Mouse (Mus musculus) forebrain, embryonic 10.5 days (tissue): Measurements from ENCODE around the gene Tub. TPM values are rescaled to one million over a fixed set of nuclear protein-coding genes. Genes with fewer than 3 reads are reported as not detected.

Experiments used
- DNase-seq: peaks from one replicate; pipeline ENCODE4 v3.0.0-alpha.2; 2017; ENCODE audit warnings: low spot score; ENCODE audit errors: extremely low spot score
- H3K27ac ChIP-seq: fragments of 300-500 bp; sonication (generic); 2 replicates; pipeline ENCODE4 v1.5.1; 2016; ENCODE audit warnings: mild to moderate bottlenecking
- H3K27me3 ChIP-seq: fragments of 300-500 bp; sonication (generic); 2 replicates; pipeline ENCODE4 v1.6.1; 2016; ENCODE audit warnings: mild to moderate bottlenecking; ENCODE audit not compliant: poor library complexity, severe bottlenecking
- H3K36me3 ChIP-seq: fragments of 300-500 bp; sonication (generic); replicated peaks from 2 replicates; pipeline ENCODE4 v1.6.1; 2016; ENCODE audit warnings: mild to moderate bottlenecking, moderate library complexity
- H3K4me1 ChIP-seq: fragments of 300-500 bp; sonication (generic); 2 replicates; pipeline ENCODE4 v1.6.1; 2016
- H3K4me3 ChIP-seq: fragments of 300-500 bp; sonication (generic); 2 replicates; pipeline ENCODE4 v1.5.1; 2016; ENCODE audit warnings: mild to moderate bottlenecking, moderate library complexity
- H3K9me3 ChIP-seq: fragments of 300-500 bp; sonication (generic); 2 replicates; pipeline ENCODE4 v1.6.1; 2016; ENCODE audit warnings: mild to moderate bottlenecking, moderate library complexity
- WGBS: fragments of 180-500 bp; shearing (Covaris S2); methylation state at CpG from one replicate; pipeline ENCODE4 v1.1.7; 2016; 5-methylcytosine and 5-hydroxymethylcytosine counted together
- polyA plus RNA-seq: library from polyadenylated mRNA; unstranded; fragments of >200 nt; fragmentation: Nextera tagmentation; extraction: Ambion mirVana; gene quantifications from 2 replicates; pipeline ENCODE4 v1.2.1, GENCODE M21; 2016

Gene Tub
- polyA plus RNA-seq, 1 experiment from 2014 or later: 5.2 TPM

DNA sequence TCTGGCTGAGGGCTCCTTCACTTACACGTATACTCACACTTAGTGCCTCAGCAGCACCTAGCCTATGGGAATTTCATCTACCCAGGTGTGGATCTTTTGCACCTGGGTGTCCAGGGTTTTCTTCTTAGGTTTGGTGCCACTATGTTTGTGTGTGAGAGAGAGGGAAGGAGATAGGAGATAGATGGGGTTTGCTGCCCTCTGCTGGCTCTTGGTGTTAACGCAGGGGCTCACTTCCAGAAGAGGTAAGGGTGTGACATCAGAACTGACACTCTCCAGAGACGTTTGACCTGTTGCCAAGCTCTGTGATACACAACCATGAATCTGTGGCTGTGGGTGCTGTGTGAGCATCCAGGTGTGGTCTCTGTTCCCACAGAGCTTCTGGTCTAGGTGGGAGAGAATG lies 71.3 kb downstream of the Tub start:
- DNase-seq: peak; percentile 73
- 22% methylated on average over 3 of the region's 3 CpGs for WGBS
- Histone ChIP-seq H3K9me3 (no peaks in the 10 kb centered on the region), H3K36me3 (no peaks in the 10 kb centered on the region; the same call in 1 of the 2 replicates), H3K4me1 (peaks cover 5% of the 10 kb centered on the region), H3K27me3 (no peaks in the 10 kb centered on the region), H3K4me3 (no peak overlapping the region), H3K27ac (no peak overlapping the region)

DNA sequence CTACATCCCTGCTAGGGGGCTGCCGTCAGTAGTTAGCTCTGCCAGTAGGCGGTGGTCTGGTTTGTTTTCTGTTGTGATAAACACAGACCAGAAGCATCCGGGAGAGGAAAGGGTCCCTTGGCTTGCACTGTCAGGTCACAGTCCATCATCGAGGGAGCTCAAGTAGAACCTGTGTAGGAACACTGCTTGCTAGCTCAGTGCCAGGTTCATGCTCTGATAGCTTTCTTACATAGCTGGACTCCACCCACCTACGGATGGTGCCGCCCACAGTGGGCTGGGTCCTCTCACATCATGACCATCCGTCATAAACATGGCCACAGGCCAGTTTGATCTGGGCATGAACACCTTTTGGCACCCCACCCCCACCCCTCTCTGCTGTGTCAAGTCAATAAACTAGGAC lies 75.6 kb downstream of the Tub start:
- H3K27me3 ChIP-seq: no peaks in the 10 kb centered on the region
- H3K36me3 ChIP-seq: peaks cover 13% of the 10 kb centered on the region
- H3K4me1 ChIP-seq: no peaks in the 10 kb centered on the region
- DNase-seq: no peak
- H3K4me3 ChIP-seq: no peak overlapping the region
- WGBS: 92% methylated on average over 7 of the region's 7 CpGs
- no peak overlapping the region for H3K27ac ChIP-seq
- H3K9me3 ChIP-seq: no peaks in the 10 kb centered on the region

DNA sequence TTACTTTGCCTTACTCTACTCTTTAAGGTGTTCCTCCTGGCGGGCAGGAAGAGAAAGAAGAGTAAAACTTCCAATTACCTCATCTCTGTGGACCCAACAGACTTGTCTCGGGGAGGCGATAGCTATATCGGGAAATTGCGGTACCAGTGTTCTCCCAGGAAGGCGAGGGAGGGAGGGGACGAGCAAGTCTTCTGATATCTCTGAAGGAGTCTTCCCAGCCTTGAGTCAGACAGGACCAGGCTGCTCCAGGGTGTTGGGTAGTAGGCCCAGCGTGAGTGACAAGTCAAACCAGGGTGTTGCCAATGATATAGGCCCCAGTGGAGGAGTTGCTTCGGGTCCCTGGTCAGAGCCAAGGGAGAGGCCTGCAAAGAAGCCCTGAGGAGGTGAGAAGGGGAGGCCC lies 76.8 kb downstream of the Tub start:
- Histone ChIP-seq H3K4me1 (no peaks in the 10 kb centered on the region), H3K4me3 (no peak overlapping the region), H3K9me3 (no peaks in the 10 kb centered on the region), H3K27ac (no peak overlapping the region), H3K27me3 (no peaks in the 10 kb centered on the region), H3K36me3 (peaks cover 13% of the 10 kb centered on the region)
- no peak for DNase-seq
- WGBS: 87% methylated on average over 9 of the region's 9 CpGs

DNA sequence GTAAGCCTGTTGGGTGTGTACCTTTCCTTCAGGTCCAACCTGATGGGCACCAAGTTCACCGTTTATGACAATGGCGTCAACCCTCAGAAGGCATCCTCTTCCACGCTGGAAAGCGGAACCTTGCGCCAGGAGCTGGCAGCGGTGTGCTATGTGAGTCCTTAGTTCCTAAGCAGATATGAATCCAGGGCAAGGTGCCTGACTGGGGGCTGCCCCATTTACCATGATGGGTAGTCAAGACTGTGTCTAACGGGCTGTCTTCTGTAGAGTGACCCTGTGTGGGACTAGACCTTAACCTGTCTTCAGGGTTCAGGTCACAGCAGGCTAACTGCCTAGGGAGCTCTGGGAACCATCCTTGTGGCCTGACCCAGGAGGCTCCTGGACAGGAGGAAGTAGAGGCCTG lies 77.6 kb downstream of the Tub start:
- H3K27ac ChIP-seq: no peak overlapping the region
- H3K36me3 ChIP-seq: peaks cover 13% of the 10 kb centered on the region
- H3K4me1 ChIP-seq: no peaks in the 10 kb centered on the region
- no peak for DNase-seq
- no peaks in the 10 kb centered on the region for H3K9me3 ChIP-seq
- WGBS: 95% methylated on average over 7 of the region's 7 CpGs
- H3K4me3 ChIP-seq: no peak overlapping the region
- no peaks in the 10 kb centered on the region for H3K27me3 ChIP-seq

DNA sequence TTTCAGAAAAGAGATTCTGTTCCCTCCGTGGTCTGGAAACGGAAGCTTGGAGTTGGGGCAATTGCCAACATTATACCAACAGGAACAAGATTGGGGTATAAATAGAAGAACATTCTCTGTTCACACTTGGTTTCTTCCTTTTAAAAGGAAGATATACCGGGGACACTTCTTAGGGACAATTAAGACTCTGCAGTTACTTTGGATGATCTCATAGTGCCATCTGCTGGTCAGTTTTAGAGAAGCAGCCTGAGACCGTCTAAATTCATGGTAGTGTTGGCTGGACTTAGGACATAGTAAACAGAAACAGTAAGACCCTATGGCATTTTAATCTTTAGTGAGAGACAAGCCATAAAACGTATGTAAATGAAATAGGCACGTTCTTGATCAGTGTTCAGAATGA lies 78.1 kb downstream of the Tub start:
- Histone ChIP-seq H3K4me3 (no peak overlapping the region), H3K27ac (no peak overlapping the region), H3K36me3 (peaks cover 13% of the 10 kb centered on the region), H3K9me3 (no peaks in the 10 kb centered on the region), H3K27me3 (no peaks in the 10 kb centered on the region), H3K4me1 (no peaks in the 10 kb centered on the region)
- WGBS: 34% methylated on average over 6 of the region's 6 CpGs
- DNase-seq: peak; percentile 50

DNA sequence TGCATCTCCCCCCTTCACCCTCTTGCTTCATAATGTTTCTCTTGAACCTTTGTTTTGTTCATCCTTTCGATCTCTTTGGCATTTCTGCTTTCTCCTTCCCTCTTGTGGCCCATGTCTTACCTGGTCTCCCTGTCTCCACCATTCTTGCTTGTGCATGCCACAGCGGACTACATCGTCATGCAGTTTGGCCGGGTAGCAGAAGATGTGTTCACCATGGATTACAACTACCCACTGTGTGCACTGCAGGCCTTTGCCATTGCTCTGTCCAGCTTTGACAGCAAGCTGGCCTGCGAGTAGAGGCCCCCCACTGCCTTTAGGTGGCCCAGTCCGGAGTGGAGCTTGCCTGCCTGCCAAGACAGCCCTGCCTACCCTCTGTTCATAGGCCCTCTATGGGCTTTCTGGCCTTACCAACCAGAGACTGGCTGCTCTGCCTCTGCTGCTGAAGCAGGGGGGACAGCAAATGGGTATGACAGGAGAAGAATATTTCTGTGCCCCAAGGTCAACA lies 79.9 kb downstream of the Tub start:
- Histone ChIP-seq H3K36me3 (peaks cover 18% of the 10 kb centered on the region), H3K27ac (no peak overlapping the region), H3K4me1 (no peaks in the 10 kb centered on the region), H3K4me3 (no peak overlapping the region), H3K9me3 (no peaks in the 10 kb centered on the region), H3K27me3 (no peaks in the 10 kb centered on the region)
- DNase-seq: no peak
- 91% methylated on average over 6 of the region's 6 CpGs for WGBS

DNA sequence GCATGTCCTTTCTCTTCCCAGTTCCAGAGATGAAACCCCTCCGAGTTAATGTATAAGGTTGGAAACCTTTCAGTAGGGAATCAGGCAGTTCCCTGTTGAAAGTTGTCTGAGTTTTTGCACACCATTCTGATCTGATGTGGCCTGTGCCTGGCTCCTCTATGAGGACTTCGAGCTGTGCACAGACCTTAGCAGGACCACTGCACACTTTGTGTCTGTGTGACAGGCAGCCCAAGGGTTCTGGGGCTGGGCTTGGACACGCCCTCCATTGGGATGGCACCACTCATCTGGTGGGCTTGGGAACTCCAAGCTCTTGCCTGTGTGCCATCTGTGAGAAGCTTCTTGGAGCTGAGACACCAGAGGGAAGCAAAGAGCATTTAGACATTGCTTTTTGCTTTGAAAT lies 81.2 kb downstream of the Tub start:
- no peaks in the 10 kb centered on the region for H3K4me1 ChIP-seq
- no peak for DNase-seq
- H3K36me3 ChIP-seq: peaks cover 18% of the 10 kb centered on the region
- no peaks in the 10 kb centered on the region for H3K9me3 ChIP-seq
- WGBS: 88% methylated on average over 3 of the region's 3 CpGs
- no peak overlapping the region for H3K4me3 ChIP-seq
- no peaks in the 10 kb centered on the region for H3K27me3 ChIP-seq
- no peak overlapping the region for H3K27ac ChIP-seq

DNA sequence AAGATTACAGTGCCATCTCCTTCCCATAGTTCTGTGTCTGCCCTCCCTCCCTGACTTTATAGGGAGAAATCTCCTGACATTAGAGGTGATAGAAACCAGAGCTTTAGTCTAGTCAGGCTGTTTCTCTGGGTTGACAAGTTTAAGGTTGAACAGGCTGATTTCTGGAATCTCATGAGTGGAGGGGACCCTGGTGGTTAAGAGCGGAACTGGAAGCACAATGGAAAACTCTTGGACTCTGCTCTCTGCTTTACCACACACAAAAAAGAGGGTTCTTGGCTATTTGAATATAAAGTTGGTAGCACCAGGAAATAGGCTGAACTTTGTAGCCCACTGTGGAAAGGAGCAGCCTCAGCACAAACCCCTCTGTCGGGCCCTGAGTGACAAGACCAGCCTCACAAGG lies 81.9 kb downstream of the Tub start:
- Histone ChIP-seq H3K9me3 (no peaks in the 10 kb centered on the region), H3K27me3 (no peaks in the 10 kb centered on the region), H3K36me3 (peaks cover 14% of the 10 kb centered on the region), H3K27ac (no peak overlapping the region), H3K4me3 (no peak overlapping the region), H3K4me1 (no peaks in the 10 kb centered on the region)
- no peak for DNase-seq
- WGBS: 83% methylated on average over 2 of the region's 2 CpGs

DNA sequence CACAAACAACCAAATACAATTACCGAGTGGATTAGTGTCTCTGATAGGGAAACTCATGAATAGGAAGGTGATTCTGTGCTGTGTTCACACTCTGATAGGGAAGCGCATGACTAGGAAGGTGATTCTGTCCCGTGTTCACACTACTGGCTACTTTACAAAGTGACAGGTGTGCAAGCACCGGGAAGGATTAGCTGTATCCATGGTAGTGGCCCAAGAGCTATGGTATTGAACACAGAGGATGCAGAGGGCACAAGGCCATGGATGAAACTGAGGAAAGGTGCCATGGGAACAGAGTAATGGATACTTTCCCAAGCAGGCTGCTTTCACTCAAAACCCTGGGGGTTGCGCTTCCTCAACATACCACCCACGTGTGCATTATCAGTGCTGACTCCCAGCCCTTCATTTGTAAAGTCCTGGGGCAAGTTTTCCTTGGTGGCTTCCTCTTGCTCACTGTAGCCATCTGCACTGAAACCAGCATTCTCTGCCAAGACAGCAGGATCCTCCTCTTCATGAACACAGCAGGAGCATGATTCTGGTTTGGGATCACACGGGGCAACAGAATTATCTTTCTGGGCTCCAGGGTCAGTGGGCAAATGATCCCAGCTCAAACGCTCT lies 88.1 kb downstream of the Tub start:
- no peaks in the 10 kb centered on the region for H3K27me3 ChIP-seq
- H3K36me3 ChIP-seq: peaks cover 20% of the 10 kb centered on the region
- no peak overlapping the region for H3K27ac ChIP-seq
- no peaks in the 10 kb centered on the region for H3K9me3 ChIP-seq
- no peak for DNase-seq
- no peaks in the 10 kb centered on the region for H3K4me1 ChIP-seq
- H3K4me3 ChIP-seq: no peak overlapping the region
- WGBS: 89% methylated on average over 8 of the region's 8 CpGs

DNA sequence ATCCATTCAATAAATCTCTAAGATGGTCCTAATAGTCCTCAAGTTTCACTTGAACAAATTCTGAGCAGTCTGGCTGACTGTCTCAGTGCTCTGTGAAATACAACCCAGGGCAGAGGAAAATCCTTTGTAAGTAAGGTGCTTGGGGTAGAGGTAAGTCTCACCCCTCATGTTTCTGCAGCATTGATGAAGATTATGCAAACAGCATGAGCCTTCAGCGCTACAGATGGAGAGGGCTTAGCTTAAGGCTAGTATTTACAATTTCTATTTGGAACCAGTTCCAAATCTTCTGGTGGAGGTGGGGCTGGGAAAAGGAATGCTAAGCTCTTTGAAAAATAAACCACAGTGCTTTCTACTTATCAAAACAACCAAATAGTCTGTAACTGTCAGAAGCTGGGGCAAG lies 88.8 kb downstream of the Tub start:
- H3K4me1 ChIP-seq: no peaks in the 10 kb centered on the region
- H3K27ac ChIP-seq: no peak overlapping the region
- peaks cover 20% of the 10 kb centered on the region for H3K36me3 ChIP-seq
- H3K4me3 ChIP-seq: no peak overlapping the region
- DNase-seq: no peak
- no peaks in the 10 kb centered on the region for H3K27me3 ChIP-seq
- no peaks in the 10 kb centered on the region for H3K9me3 ChIP-seq
- 52% methylated on average over 1 of the region's 1 CpGs for WGBS

DNA sequence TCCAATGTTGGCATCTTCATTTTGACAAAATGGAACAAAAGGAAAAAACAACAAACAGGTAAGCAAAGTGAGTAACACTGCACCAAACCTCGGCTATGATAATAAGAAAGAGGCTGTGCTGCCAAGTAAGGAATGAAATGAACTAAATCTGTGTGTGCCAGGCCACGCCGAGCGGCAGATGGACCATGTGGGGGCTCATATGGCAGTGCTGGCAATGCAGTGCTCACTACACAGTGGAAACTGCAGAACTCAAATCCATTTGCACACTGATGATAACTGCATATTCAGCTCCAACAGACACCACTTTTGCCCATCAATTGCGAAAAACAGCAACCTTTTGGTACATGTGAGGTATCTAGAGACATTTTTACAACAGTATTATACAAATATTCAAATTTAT lies 89.3 kb downstream of the Tub start:
- Histone ChIP-seq H3K27me3 (no peaks in the 10 kb centered on the region), H3K4me1 (no peaks in the 10 kb centered on the region), H3K4me3 (no peak overlapping the region), H3K36me3 (peaks cover 20% of the 10 kb centered on the region), H3K9me3 (no peaks in the 10 kb centered on the region), H3K27ac (no peak overlapping the region)
- whole genome bisulfite sequencing: 95% methylated on average over 5 of the region's 5 CpGs
- no peak for DNase-seq

DNA sequence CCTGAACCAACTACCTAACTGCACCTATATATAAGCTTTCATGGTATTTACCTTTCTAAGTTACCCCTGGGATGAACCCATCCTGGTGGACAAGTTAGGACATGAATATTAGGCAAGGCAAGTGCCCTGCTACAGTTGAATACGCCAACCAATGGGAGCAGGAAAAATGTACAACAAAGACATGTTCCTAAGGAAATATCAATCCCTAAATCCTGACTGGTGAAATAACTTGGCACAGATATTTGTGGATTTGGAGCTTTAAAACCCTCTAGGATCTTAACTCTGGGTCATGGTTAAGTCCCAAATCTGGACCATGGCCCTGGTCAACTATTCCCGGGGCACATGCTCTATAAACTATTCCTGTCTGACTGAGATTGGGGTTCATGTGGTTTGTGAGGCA lies 95.7 kb downstream of the Tub start:
- 96% methylated on average over 2 of the region's 2 CpGs for WGBS
- no peak for DNase-seq
- Histone ChIP-seq H3K27me3 (no peaks in the 10 kb centered on the region), H3K36me3 (peaks cover 8% of the 10 kb centered on the region), H3K4me1 (no peaks in the 10 kb centered on the region), H3K9me3 (no peaks in the 10 kb centered on the region), H3K27ac (no peak overlapping the region), H3K4me3 (no peak overlapping the region)

DNA sequence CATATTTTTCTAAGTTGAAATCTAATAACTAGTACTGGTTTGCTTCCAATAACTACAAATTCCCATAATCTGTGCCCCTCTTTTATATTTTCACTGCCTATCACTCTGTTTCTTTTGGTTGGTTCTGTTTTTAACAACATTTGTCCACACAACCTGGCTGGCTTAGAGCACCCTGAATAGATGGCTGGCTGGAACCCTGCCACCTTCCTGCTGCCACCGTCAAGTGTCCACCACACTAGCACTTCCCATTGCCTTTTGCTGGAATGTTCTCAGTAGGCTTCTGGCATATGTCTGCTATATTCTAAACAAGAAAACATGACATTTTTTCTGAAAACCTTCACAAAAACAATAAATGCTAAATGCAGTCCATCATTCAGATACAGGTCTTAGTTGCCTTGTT lies 100.7 kb downstream of the Tub start:
- no peak for DNase-seq
- Histone ChIP-seq H3K4me1 (no peaks in the 10 kb centered on the region), H3K9me3 (no peaks in the 10 kb centered on the region), H3K27me3 (no peaks in the 10 kb centered on the region), H3K27ac (no peak overlapping the region), H3K36me3 (peaks cover 15% of the 10 kb centered on the region), H3K4me3 (no peak overlapping the region)
- 100% methylated on average over 1 of the region's 1 CpGs for WGBS

DNA sequence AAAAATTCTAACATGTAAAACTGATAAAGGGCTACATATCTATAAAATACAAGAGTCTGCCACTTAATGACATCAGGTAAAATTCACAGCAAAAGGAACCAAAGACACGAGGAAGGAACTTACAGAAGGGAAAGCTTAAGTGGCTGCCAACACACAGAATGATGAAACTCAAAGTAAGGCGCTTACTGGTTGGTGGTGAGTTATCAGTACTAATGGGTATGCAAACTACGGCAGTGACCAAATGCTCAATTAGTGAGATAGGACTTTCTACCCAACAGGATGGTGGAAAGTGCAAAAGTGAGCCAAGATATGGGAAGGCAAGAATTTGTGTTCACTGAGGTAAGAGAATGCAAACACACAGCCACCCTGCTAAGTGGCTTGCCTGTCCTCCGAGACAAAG lies 109.4 kb downstream of the Tub start:
- no peak for DNase-seq
- no peak overlapping the region for H3K4me3 ChIP-seq
- WGBS: 91% methylated on average over 4 of the region's 4 CpGs
- H3K4me1 ChIP-seq: no peaks in the 10 kb centered on the region
- H3K9me3 ChIP-seq: no peaks in the 10 kb centered on the region
- no peaks in the 10 kb centered on the region for H3K27me3 ChIP-seq
- peaks cover 8% of the 10 kb centered on the region for H3K36me3 ChIP-seq
- H3K27ac ChIP-seq: no peak overlapping the region
